Comparison of ENCODE assay signal across 7 mouse cellular contexts in genomic region chr10:95183051-95183450, GRCm38 (mm10).
DNase-seq lines count a peak whose midpoint lies in the region; ATAC-seq and TF ChIP-seq lines count a peak whose summit lies in the region.

No protein-coding gene starts in this region.

- intact Hi-C loops in gastrocnemius, postnatal 36 days (cut with DNase I): no loop called here
- intact Hi-C loops in left cerebral cortex, adult 2 months (cut with DNase I): no loop called here

- H3K9ac ChIP-seq in midbrain, embryonic 14.5 days (replicated peaks; ENCODE audit: low read length): no peak overlapping the region

- peak; percentile 67 for DNase-seq in midbrain, embryonic 14.5 days
- DNase-seq in midbrain, embryonic 10.5 days (ENCODE audit: low spot score): no peak
- DNase-seq in cerebellum, adult 8-10 months: peak; percentile 43
- peak; percentile 75 to 83 for DNase-seq in gastrocnemius, postnatal 36 days
- peak; percentile 33 to 39 for DNase-seq in left cerebral cortex, adult 2 months (ENCODE audit: extremely low spot score in 1 of 2, low spot score in 2 of 2)
- peak; percentile 32 to 37 for DNase-seq in right cerebral cortex, postnatal 36 days (ENCODE audit: low spot score in 2 of 2)
- no peak for DNase-seq in spleen, postnatal 4 days (ENCODE audit: low spot score in 2 of 2)

- no peaks in the 10 kb centered on the region for H3K27me3 ChIP-seq in midbrain, embryonic 14.5 days (ENCODE audit: control insufficient read depth, insufficient read depth, low read length)
- no peaks in the 10 kb centered on the region for H3K27me3 ChIP-seq in midbrain, embryonic 10.5 days (ENCODE audit: low read depth, poor library complexity, severe bottlenecking)

- H3K4me1 ChIP-seq in midbrain, embryonic 14.5 days (ENCODE audit: control insufficient read depth, insufficient read depth, low read length): peaks cover 5% of the 10 kb centered on the region; the same call in 1 of the 2 replicates
- H3K4me1 ChIP-seq in midbrain, embryonic 10.5 days: no peaks in the 10 kb centered on the region

- 77% methylated on average over 4 of the region's 4 CpGs for WGBS in midbrain, embryonic 14.5 days
- 89% methylated on average over 4 of the region's 4 CpGs for WGBS in midbrain, embryonic 10.5 days

- no peak for ATAC-seq in midbrain, embryonic 14.5 days (ENCODE audit: low FRiP score, low TSS enrichment)

- no peak overlapping the region for H3K27ac ChIP-seq in midbrain, embryonic 14.5 days (replicated peaks; ENCODE audit: low read depth, low read length)
- no peak overlapping the region for H3K27ac ChIP-seq in midbrain, embryonic 10.5 days (replicated peaks)
- H3K27ac ChIP-seq in left cerebral cortex, adult 2 months: 0 out of 2 replicates have a peak overlapping the region, but pooled peaks have one; percentile 15

- no peak overlapping the region for H3K4me3 ChIP-seq in midbrain, embryonic 14.5 days (replicated peaks; ENCODE audit: low read depth, low read length)
- H3K4me3 ChIP-seq in midbrain, embryonic 10.5 days: no peak overlapping the region
- no peak overlapping the region for H3K4me3 ChIP-seq in left cerebral cortex, adult 2 months

- H3K4me2 ChIP-seq in midbrain, embryonic 14.5 days (ENCODE audit: low read length): no peak overlapping the region

- no peaks in the 10 kb centered on the region for H3K9me3 ChIP-seq in midbrain, embryonic 14.5 days (ENCODE audit: control insufficient read depth, low read length)
- H3K9me3 ChIP-seq in midbrain, embryonic 10.5 days (replicated peaks): peaks cover 5% of the 10 kb centered on the region; the same call in 1 of the 2 replicates

- H3K36me3 ChIP-seq in midbrain, embryonic 14.5 days (ENCODE audit: control insufficient read depth, insufficient read depth, low read length): no peaks in the 10 kb centered on the region
- no peaks in the 10 kb centered on the region for H3K36me3 ChIP-seq in midbrain, embryonic 10.5 days

- TF ChIP-seq CTCF in left cerebral cortex, adult 2 months (IDR thresholded peaks at IDR 0.05): no peak

Comparison
In these comparisons a context has a peak if more than half of its experiments do, and no peak if none do; other contexts are left out.
1. DNase-seq: peak in midbrain, embryonic 14.5 days (single experiment), cerebellum, adult 8-10 months (single experiment), gastrocnemius, postnatal 36 days (2 of 2), left cerebral cortex, adult 2 months (2 of 2) and right cerebral cortex, postnatal 36 days (2 of 2); none in midbrain, embryonic 10.5 days (single experiment) and spleen, postnatal 4 days (0 of 2).